Mouse (Mus musculus): ENCODE measurements around the gene Gm9573. TPM values are rescaled to one million over a fixed set of nuclear protein-coding genes. Genes with fewer than 3 reads are reported as not detected.

The Gm9573 gene
- polyA plus RNA-seq, 1 experiment from 2014 or later = not detected

Other genes starting within 250 kb of the Gm9573 start
- 2.2 and 3.6 TPM in 2 replicates for gene H2-Q4, start 247.0 kb downstream of the Gm9573 start, polyA plus RNA-seq (2016; fragmentation: Nextera tagmentation; extraction: Ambion mirVana)
- 2.6 and 3.8 TPM in 2 replicates for gene H2-Q6, start 201.8 kb downstream of the Gm9573 start, polyA plus RNA-seq (2016; fragmentation: Nextera tagmentation; extraction: Ambion mirVana)
- gene H2-Q7, start 187.5 kb downstream of the Gm9573 start, polyA plus RNA-seq (2016; fragmentation: Nextera tagmentation; extraction: Ambion mirVana) = 24.7 and 28.4 TPM in 2 replicates
- gene H2-Q10, start 156.5 kb downstream of the Gm9573 start, polyA plus RNA-seq (2016; fragmentation: Nextera tagmentation; extraction: Ambion mirVana) = 0.51 and 0.53 TPM in 2 replicates
- gene Pou5f1, start 120.6 kb downstream of the Gm9573 start, polyA plus RNA-seq (2016; fragmentation: Nextera tagmentation; extraction: Ambion mirVana) = not detected in 2 replicates
- 38.8 and 52.0 TPM in 2 replicates for gene Tcf19, start 109.8 kb downstream of the Gm9573 start, polyA plus RNA-seq (2016; fragmentation: Nextera tagmentation; extraction: Ambion mirVana)
- gene Cchcr1, start 109.5 kb downstream of the Gm9573 start, polyA plus RNA-seq (2016; fragmentation: Nextera tagmentation; extraction: Ambion mirVana) = 24.9 and 25.5 TPM in 2 replicates
- gene Psors1c2, start 93.4 kb downstream of the Gm9573 start, polyA plus RNA-seq (2016; fragmentation: Nextera tagmentation; extraction: Ambion mirVana) = 1.4 TPM in 2 replicates
- gene Cdsn, start 74.5 kb downstream of the Gm9573 start, polyA plus RNA-seq (2016; fragmentation: Nextera tagmentation; extraction: Ambion mirVana) = not detected in 2 replicates
- not detected in 2 replicates for gene 2300002M23Rik, start 59.2 kb downstream of the Gm9573 start, polyA plus RNA-seq (2016; fragmentation: Nextera tagmentation; extraction: Ambion mirVana)
- not detected in 2 replicates for gene Sfta2, start 25.1 kb downstream of the Gm9573 start, polyA plus RNA-seq (2016; fragmentation: Nextera tagmentation; extraction: Ambion mirVana)
- 0.08 and 0.24 TPM in 2 replicates for gene Mucl3, start 17.1 kb upstream of the Gm9573 start, polyA plus RNA-seq (2016; fragmentation: Nextera tagmentation; extraction: Ambion mirVana)
- 21.1 and 21.5 TPM in 2 replicates for gene Vars2, start 41.0 kb upstream of the Gm9573 start, polyA plus RNA-seq (2016; fragmentation: Nextera tagmentation; extraction: Ambion mirVana)
- gene Gtf2h4, start 47.1 kb upstream of the Gm9573 start, polyA plus RNA-seq (2016; fragmentation: Nextera tagmentation; extraction: Ambion mirVana) = 67.0 and 72.4 TPM in 2 replicates
- 18.3 and 21.9 TPM in 2 replicates for gene Ddr1, start 78.0 kb upstream of the Gm9573 start, polyA plus RNA-seq (2016; fragmentation: Nextera tagmentation; extraction: Ambion mirVana)
- gene Ier3, start 195.0 kb upstream of the Gm9573 start, polyA plus RNA-seq (2016; fragmentation: Nextera tagmentation; extraction: Ambion mirVana) = 4.5 and 5.5 TPM in 2 replicates
- 43.0 and 49.7 TPM in 2 replicates for gene Flot1, start 196.6 kb upstream of the Gm9573 start, polyA plus RNA-seq (2016; fragmentation: Nextera tagmentation; extraction: Ambion mirVana)
- gene Tubb5, start 211.7 kb upstream of the Gm9573 start, polyA plus RNA-seq (2016; fragmentation: Nextera tagmentation; extraction: Ambion mirVana) = 1,509 and 1,575 TPM in 2 replicates
- 23.2 and 27.3 TPM in 2 replicates for gene Mdc1, start 214.9 kb upstream of the Gm9573 start, polyA plus RNA-seq (2016; fragmentation: Nextera tagmentation; extraction: Ambion mirVana)
- 61.7 and 67.1 TPM in 2 replicates for gene Nrm, start 234.7 kb upstream of the Gm9573 start, polyA plus RNA-seq (2016; fragmentation: Nextera tagmentation; extraction: Ambion mirVana)
- 21.4 and 22.1 TPM in 2 replicates for gene Ppp1r18, start 239.0 kb upstream of the Gm9573 start, polyA plus RNA-seq (2016; fragmentation: Nextera tagmentation; extraction: Ambion mirVana)